Mouse (Mus musculus): Measurements from ENCODE around the gene 6430531B16Rik.

6430531B16Rik gene

GRCm38 (mm10) chr7:139937810-139938209, 40.7 kb downstream of the 6430531B16Rik start:
- no peak for DNase-seq (ENCODE audit: low spot score in 2 of 2)

DNA sequence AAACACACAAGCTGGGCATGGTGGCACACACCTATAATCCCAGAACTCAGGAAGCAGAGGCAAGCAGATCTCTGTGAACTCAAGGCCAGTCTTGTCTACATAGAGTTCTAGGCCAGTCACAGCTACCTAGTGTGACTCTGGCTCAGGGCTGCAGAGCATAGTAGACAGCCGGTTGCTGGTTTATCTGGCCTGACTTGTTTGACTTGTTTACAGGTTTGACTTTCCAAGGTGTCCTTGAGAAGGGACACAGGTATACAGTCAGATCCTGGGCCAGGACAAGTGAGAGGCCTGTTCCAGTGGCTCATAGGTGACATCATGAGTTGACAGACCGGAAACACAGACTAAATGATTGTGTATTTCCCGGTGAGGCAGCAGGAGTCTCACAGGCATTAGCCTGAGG, 41.4 kb downstream of the 6430531B16Rik start:
- DNase-seq (ENCODE audit: low spot score in 2 of 2): no peak

- DNase-seq (ENCODE audit: low spot score in 2 of 2): no peak
Observed at GRCm38 (mm10) chr7:139936705-139937104, 41.9 kb downstream of the 6430531B16Rik start.

- no peak for DNase-seq (ENCODE audit: low spot score in 2 of 2)
Observed at GRCm38 (mm10) chr7:139930732-139931131, 47.8 kb downstream of the 6430531B16Rik start.
